Mouse (Mus musculus): ENCODE results near the gene Ppm1n. TPM values are rescaled to one million over a fixed set of nuclear protein-coding genes. Genes with fewer than 3 reads are reported as not detected.

Ppm1n gene
- total and polyA plus RNA-seq, 3 experiments = not detected

GRCm38 (mm10) chr7:19318201-19318600 lies 38.3 kb upstream of the Ppm1n start:
- Histone ChIP-seq H3K4me3 (ENCODE audit: control insufficient read depth in 1 of 2, insufficient read depth in 1 of 2, low read depth in 2 of 2, low read length in 2 of 2) (peak overlapping the region in 1 of 2 experiments; percentile 37; a peak in 1 of 4 replicates), H3K27me3 (ENCODE audit: control insufficient read depth in 1 of 2, insufficient read depth in 2 of 2, low read length in 2 of 2) (peaks cover 3 to 9% of the 10 kb centered on the region in 2 experiments; a peak in 3 of 4 replicates), H3K4me1 (ENCODE audit: control insufficient read depth in 1 of 2, insufficient read depth in 2 of 2, low read length in 2 of 2) (peaks cover 0 to 25% of the 10 kb centered on the region in 2 experiments; a peak in 2 of 4 replicates), H3K36me3 (ENCODE audit: control insufficient read depth in 1 of 2, insufficient read depth in 2 of 2, low read length in 2 of 2) (no peaks in the 10 kb centered on the region), H3K9me3 (replicated peaks; ENCODE audit: insufficient read depth, low read length) (no peaks in the 10 kb centered on the region), H3K9ac (ENCODE audit: control insufficient read depth, low read depth, low read length, poor library complexity, severe bottlenecking) (no peak overlapping the region), H3K79me2 (ENCODE audit: control insufficient read depth, insufficient read depth, low read length, poor library complexity) (no peaks in the 10 kb centered on the region), H3K27ac (ENCODE audit: control insufficient read depth, low read depth, low read length) (no peak overlapping the region)
- DNase-seq (ENCODE audit: low read depth, low spot score) = no peak
- TF ChIP-seq ZKSCAN1 (IDR thresholded peaks at IDR 0.05; ENCODE audit: low read depth, low read length) (no peak), E2F4 (IDR thresholded peaks at IDR 0.05; ENCODE audit: borderline replicate concordance, low read depth, low read length) (no peak), ZNF384 (IDR thresholded peaks at IDR 0.05; ENCODE audit: low read depth, low read length) (no peak), SIN3A (IDR thresholded peaks at IDR 0.05; ENCODE audit: low read length) (no peak), JUND (IDR thresholded peaks at IDR 0.05; ENCODE audit: low read depth, low read length) (no peak), SMC3 (IDR thresholded peaks at IDR 0.05; ENCODE audit: low read depth, low read length) (no peak), CTCF (IDR thresholded peaks at IDR 0.05 in 2 of 3, conservative IDR thresholded peaks at IDR 0.05 in 1 of 3; ENCODE audit: control insufficient read depth in 1 of 3, insufficient read depth in 1 of 3, low read depth in 2 of 3, low read length in 3 of 3, poor library complexity in 1 of 3, severe bottlenecking in 1 of 3) (no peak), ZMIZ1 (IDR thresholded peaks at IDR 0.05; ENCODE audit: low read depth, low read length) (no peak), TAL1 (IDR thresholded peaks at IDR 0.05; ENCODE audit: low read length) (no peak), POLR2AphosphoS2 (IDR thresholded peaks at IDR 0.05; ENCODE audit: low read length) (no peak), NELFE (IDR thresholded peaks at IDR 0.05; ENCODE audit: low read depth, low read length) (no peak), GATA1 (IDR thresholded peaks at IDR 0.05; ENCODE audit: low read depth, low read length) (no peak), GABPA (IDR thresholded peaks at IDR 0.05; ENCODE audit: low read depth, low read length) (no peak)

- DNase-seq (ENCODE audit: low read depth, low spot score) = peak; percentile 64
- H3K27ac ChIP-seq (ENCODE audit: control insufficient read depth, low read depth, low read length) = no peak overlapping the region
- no peaks in the 10 kb centered on the region for H3K79me2 ChIP-seq (ENCODE audit: control insufficient read depth, insufficient read depth, low read length, poor library complexity)
- H3K4me3 ChIP-seq (ENCODE audit: control insufficient read depth in 1 of 2, insufficient read depth in 1 of 2, low read depth in 2 of 2, low read length in 2 of 2) = no peak overlapping the region
- H3K4me1 ChIP-seq (ENCODE audit: control insufficient read depth in 1 of 2, insufficient read depth in 2 of 2, low read length in 2 of 2) = peaks cover 0 to 25% of the 10 kb centered on the region in 2 experiments; a peak in 2 of 4 replicates
- H3K27me3 ChIP-seq (ENCODE audit: control insufficient read depth in 1 of 2, insufficient read depth in 2 of 2, low read length in 2 of 2) = peaks cover 6 to 7% of the 10 kb centered on the region in 2 experiments; a peak in 3 of 4 replicates
- no peaks in the 10 kb centered on the region for H3K9me3 ChIP-seq (replicated peaks; ENCODE audit: insufficient read depth, low read length)
- peak in 1 of 2 experiments; percentile 59; a peak in 2 of 4 replicates for TF ChIP-seq EP300 (IDR thresholded peaks at IDR 0.05; ENCODE audit: low read depth in 1 of 2, low read length in 2 of 2)
- no peak for TF ChIP-seq GABPA (IDR thresholded peaks at IDR 0.05; ENCODE audit: low read depth, low read length)
- TF ChIP-seq CTCF (IDR thresholded peaks at IDR 0.05 in 2 of 3, conservative IDR thresholded peaks at IDR 0.05 in 1 of 3; ENCODE audit: control insufficient read depth in 1 of 3, insufficient read depth in 1 of 3, low read depth in 2 of 3, low read length in 3 of 3, poor library complexity in 1 of 3, severe bottlenecking in 1 of 3) = no peak
- no peaks in the 10 kb centered on the region for H3K36me3 ChIP-seq (ENCODE audit: control insufficient read depth in 1 of 2, insufficient read depth in 2 of 2, low read length in 2 of 2)
- no peak overlapping the region for H3K9ac ChIP-seq (ENCODE audit: control insufficient read depth, low read depth, low read length, poor library complexity, severe bottlenecking)
Measured at GRCm38 (mm10) chr7:19316451-19317161, 36.7 kb upstream of the Ppm1n start.

All from MEL (cell line).